Mouse (Mus musculus) limb, embryonic 12.5 days (tissue): ENCODE results near the gene 8030411F24Rik. TPM values are rescaled to one million over a fixed set of nuclear protein-coding genes. Genes with fewer than 3 reads are reported as not detected.

Experiments
- ATAC-seq: fragments of 200-750 bp; cut with Nextera tagmentation; 2 replicates; pipeline ENCODE4 v1.8.0; 2017; ENCODE audit warnings: low read depth, moderate TSS enrichment; ENCODE audit not compliant: insufficient number of reproducible peaks, insufficient read depth, low FRiP score, low TSS enrichment
- H3K27ac ChIP-seq: fragments of 300-500 bp; sonication (generic); 2 replicates; pipeline ENCODE4 v1.5.1; 2016; ENCODE audit warnings: mild to moderate bottlenecking, moderate library complexity
- H3K27me3 ChIP-seq: fragments of 300-500 bp; sonication (generic); 2 replicates; pipeline ENCODE4 v1.6.1; 2016; ENCODE audit warnings: mild to moderate bottlenecking, moderate library complexity
- H3K36me3 ChIP-seq: fragments of 300-500 bp; sonication (generic); 2 replicates; pipeline ENCODE4 v1.6.1; 2016; ENCODE audit warnings: mild to moderate bottlenecking, moderate library complexity
- H3K4me1 ChIP-seq: fragments of 300-500 bp; sonication (generic); replicated peaks from 2 replicates; pipeline ENCODE4 v1.6.1; 2016
- H3K4me2 ChIP-seq: fragments of 300-500 bp; sonication (generic); 2 replicates; pipeline ENCODE4 v1.6.1; 2016; ENCODE audit warnings: mild to moderate bottlenecking, moderate library complexity
- H3K4me3 ChIP-seq: fragments of 300-500 bp; sonication (generic); replicated peaks from 2 replicates; pipeline ENCODE4 v1.5.1; 2016; ENCODE audit warnings: mild to moderate bottlenecking
- H3K9ac ChIP-seq: fragments of 300-500 bp; sonication (generic); replicated peaks from 2 replicates; pipeline ENCODE4 v1.6.1; 2016; ENCODE audit warnings: mild to moderate bottlenecking, moderate library complexity
- H3K9me3 ChIP-seq: fragments of 300-500 bp; sonication (generic); 2 replicates; pipeline ENCODE4 v1.6.1; 2016; ENCODE audit warnings: mild to moderate bottlenecking, moderate library complexity
- WGBS: fragments of 180-500 bp; shearing (Covaris S2); methylation state at CpG from one replicate; pipeline ENCODE4 v1.1.7; 2016; 5-methylcytosine and 5-hydroxymethylcytosine counted together
- polyA plus RNA-seq: library from polyadenylated mRNA; unstranded; fragments of >200 nt; fragmentation: Nextera tagmentation; extraction: Ambion mirVana; gene quantifications from 2 replicates; pipeline ENCODE4 v1.2.1, GENCODE M21; 2016

8030411F24Rik gene
- polyA plus RNA-seq, 1 experiment from 2014 or later, result not detected

DNA sequence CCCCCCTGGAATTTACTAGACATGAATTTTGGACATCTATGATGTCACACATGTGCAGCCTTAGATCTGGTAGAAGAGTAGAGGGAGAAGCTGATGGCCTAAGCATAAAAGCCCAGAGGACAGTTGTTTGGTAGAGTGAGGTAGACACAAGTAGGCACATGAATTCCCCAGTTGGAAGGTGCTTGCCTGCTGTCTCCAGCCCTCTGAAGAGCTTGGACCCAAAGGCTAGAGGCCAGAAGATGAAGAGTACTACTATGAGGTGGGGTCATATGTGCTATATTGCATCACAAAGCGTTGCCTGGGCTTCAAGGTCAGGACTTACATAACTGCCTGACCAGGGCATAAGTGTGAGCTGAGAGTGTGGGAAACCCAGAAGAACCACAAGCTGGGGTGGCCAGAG is 16.7 kb downstream of the 8030411F24Rik start, which contains the start of gene Cst8:
Cst8 (plus strand) TSS at position 301 of the 400 bp plus-strand sequence.
- no peaks in the 10 kb centered on the region for H3K27me3 ChIP-seq
- no peaks in the 10 kb centered on the region for H3K4me1 ChIP-seq
- ATAC-seq, result no peak
- no peaks in the 10 kb centered on the region for H3K9me3 ChIP-seq
- no peak within 1 kb of the TSS for H3K4me2 ChIP-seq
- H3K4me3 ChIP-seq, result no peak within 1 kb of the TSS
- 88% methylated on average over 1 of the region's 1 CpGs for WGBS
- H3K27ac ChIP-seq, result no peak within 1 kb of the TSS
- no peaks in the 10 kb centered on the region for H3K36me3 ChIP-seq
- no peak within 1 kb of the TSS for H3K9ac ChIP-seq

DNA sequence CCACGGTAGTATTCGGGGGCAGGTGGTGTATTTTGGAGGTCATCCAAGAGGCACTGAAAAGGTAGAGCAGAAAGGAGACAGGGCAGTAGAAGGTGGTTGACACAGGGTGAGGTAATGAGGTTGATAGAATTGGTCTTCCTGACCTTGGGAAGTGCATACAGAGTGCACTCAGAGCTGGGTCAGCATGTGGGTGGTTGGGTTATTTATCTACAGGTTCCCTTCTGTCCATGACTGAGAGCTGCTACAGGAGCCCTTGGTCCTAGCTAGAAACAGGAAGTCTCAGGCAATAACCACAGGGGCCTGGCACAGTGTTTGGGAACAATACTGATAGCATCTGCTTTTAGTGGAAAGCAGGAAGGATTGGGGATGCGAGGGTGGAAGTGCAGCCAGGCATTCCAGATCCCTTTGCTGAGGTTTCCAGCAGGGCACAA is 19.7 kb downstream of the 8030411F24Rik start:
- ATAC-seq, result no peak
- no peak overlapping the region for H3K27ac ChIP-seq

DNA sequence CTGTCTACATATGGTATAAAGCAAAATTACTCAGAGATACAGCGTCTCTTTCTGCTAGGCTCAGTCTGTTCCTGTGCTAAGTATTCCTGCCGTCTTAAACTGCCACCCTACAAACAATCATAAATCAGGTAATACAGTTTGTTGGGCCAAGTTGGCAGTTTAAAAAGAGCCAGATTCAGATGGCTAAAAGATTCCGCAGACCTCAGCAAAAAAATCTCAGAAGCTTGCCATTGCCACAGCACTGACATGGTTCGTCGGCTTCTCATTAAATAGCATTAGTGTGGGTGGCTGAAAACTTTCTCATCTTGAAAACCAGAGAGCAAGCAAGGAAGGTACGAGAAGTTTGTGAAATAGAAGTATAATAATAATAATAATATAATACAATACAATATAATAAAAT is 24.9 kb downstream of the 8030411F24Rik start:
- Histone ChIP-seq H3K27ac (no peak overlapping the region), H3K9ac (no peak overlapping the region), H3K4me3 (no peak overlapping the region), H3K4me1 (no peaks in the 10 kb centered on the region), H3K4me2 (no peak overlapping the region), H3K36me3 (no peaks in the 10 kb centered on the region), H3K9me3 (no peaks in the 10 kb centered on the region), H3K27me3 (no peaks in the 10 kb centered on the region)
- 65% methylated on average over 6 of the region's 6 CpGs for WGBS
- no peak for ATAC-seq

More for the DNA sequence above, 19.7 kb downstream of the 8030411F24Rik start:
- H3K4me1 ChIP-seq, result no peaks in the 10 kb centered on the region
- H3K9me3 ChIP-seq, result no peaks in the 10 kb centered on the region
- no peak overlapping the region for H3K9ac ChIP-seq
- no peaks in the 10 kb centered on the region for H3K27me3 ChIP-seq
- H3K4me2 ChIP-seq, result no peak overlapping the region
- H3K4me3 ChIP-seq, result no peak overlapping the region
- 60% methylated on average over 3 of the region's 3 CpGs for WGBS
- H3K36me3 ChIP-seq, result no peaks in the 10 kb centered on the region

DNA sequence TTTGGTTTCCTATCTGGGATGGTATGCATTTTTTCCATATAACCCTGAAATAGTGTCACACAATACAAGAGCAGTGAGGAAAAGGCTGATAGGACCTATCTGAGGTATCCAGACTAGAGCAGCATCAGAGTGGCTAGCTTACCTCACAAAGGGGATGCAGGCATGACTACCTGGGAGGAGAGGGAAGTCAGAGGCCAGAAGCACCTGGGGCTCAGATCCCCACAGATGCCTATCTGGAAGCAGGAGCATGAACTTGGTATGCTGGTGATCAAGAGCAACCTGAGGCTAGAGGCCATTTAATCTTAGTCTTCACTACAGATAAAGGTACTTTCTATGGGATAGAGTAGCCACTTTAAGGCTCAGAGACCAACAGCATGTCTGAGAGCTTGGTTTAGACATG is 38.1 kb downstream of the 8030411F24Rik start, which contains the start of gene Cst13:
Cst13 (plus strand) TSS at position 173 of the 400 bp plus-strand sequence.
- H3K36me3 ChIP-seq, result no peaks in the 10 kb centered on the region
- no peaks in the 10 kb centered on the region for H3K4me1 ChIP-seq
- H3K9me3 ChIP-seq, result no peaks in the 10 kb centered on the region
- H3K4me3 ChIP-seq, result no peak within 1 kb of the TSS
- H3K4me2 ChIP-seq, result no peak within 1 kb of the TSS
- no peak within 1 kb of the TSS for H3K27ac ChIP-seq
- H3K27me3 ChIP-seq, result no peaks in the 10 kb centered on the region
- no peak within 1 kb of the TSS for H3K9ac ChIP-seq
- no peak for ATAC-seq

DNA sequence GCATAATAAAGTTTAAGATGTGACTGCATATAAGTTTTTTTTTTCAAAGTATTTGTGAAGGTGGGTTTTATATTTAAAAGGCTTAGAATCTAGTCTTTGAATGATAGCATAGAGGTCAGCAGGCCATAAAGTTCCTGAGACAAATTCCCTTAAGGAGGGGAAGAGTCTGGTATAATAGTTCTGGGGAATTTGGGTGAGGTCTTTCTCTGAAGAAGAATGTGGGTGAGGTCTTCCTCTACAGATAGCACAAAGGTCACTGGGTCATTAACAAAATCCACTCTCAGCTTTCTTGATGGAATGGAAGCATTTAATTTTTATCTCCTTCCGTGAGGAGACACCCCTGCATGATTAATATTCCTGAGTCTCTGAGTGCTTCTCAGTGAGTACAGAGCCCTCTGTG is 44.2 kb downstream of the 8030411F24Rik start:
- no peak overlapping the region for H3K27ac ChIP-seq
- no peak overlapping the region for H3K9ac ChIP-seq
- 59% methylated on average over 1 of the region's 1 CpGs for WGBS
- H3K27me3 ChIP-seq, result no peaks in the 10 kb centered on the region
- H3K36me3 ChIP-seq, result no peaks in the 10 kb centered on the region
- no peaks in the 10 kb centered on the region for H3K9me3 ChIP-seq
- no peaks in the 10 kb centered on the region for H3K4me1 ChIP-seq
- H3K4me2 ChIP-seq, result no peak overlapping the region
- no peak overlapping the region for H3K4me3 ChIP-seq
- no peak for ATAC-seq

DNA sequence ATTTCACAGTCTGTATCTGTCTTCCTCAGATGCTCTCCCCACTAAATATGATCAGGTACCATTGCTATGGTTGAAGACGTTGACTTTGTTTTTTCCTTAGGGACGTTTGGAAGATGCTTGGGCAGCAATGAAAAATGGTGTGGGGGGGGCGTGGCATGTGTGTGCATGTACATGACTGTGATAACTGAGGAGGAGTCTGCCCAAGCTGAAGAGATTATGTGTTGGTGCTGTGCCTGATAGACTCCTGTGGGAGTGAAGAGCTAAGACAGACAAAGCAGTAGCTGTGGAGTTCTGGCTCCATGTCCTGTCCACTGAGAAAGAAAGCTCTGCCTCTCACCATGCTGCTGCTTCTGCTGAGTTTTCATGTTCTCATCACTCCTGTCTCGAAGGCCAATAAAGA is 53.1 kb downstream of the 8030411F24Rik start, which contains the start of gene Cst9:
Cst9 (plus strand) TSS at position 236 of the 400 bp plus-strand sequence.
- Histone ChIP-seq H3K36me3 (no peaks in the 10 kb centered on the region), H3K9ac (no peak within 1 kb of the TSS), H3K9me3 (no peaks in the 10 kb centered on the region), H3K4me2 (no peak within 1 kb of the TSS), H3K4me3 (no peak within 1 kb of the TSS), H3K4me1 (no peaks in the 10 kb centered on the region), H3K27me3 (no peaks in the 10 kb centered on the region), H3K27ac (no peak within 1 kb of the TSS)
- WGBS, result 70% methylated on average over 4 of the region's 4 CpGs
- ATAC-seq, result no peak

Other genes with a start within 250 kb of the 8030411F24Rik start
- gene Nxt1, start 109.4 kb upstream of the 8030411F24Rik start, polyA plus RNA-seq, result 111 and 117 TPM in 2 replicates
- 25.5 and 26.8 TPM in 2 replicates for gene Gzf1, start 101.0 kb upstream of the 8030411F24Rik start, polyA plus RNA-seq
- gene Napb, start 49.5 kb upstream of the 8030411F24Rik start, polyA plus RNA-seq, result 4.7 TPM in 2 replicates
- not detected in 2 replicates for gene Cstl1, start 31.7 kb upstream of the 8030411F24Rik start, polyA plus RNA-seq
- gene Cst11, start 10.5 kb upstream of the 8030411F24Rik start, polyA plus RNA-seq, result not detected in 2 replicates
- not detected in 2 replicates for gene Cst12, start 7.4 kb downstream of the 8030411F24Rik start, polyA plus RNA-seq
- gene Cst8, start 16.8 kb downstream of the 8030411F24Rik start, polyA plus RNA-seq, result not detected in 2 replicates
- not detected in 2 replicates for gene Cst13, start 38.1 kb downstream of the 8030411F24Rik start, polyA plus RNA-seq
- gene Cst9, start 53.1 kb downstream of the 8030411F24Rik start, polyA plus RNA-seq, result not detected in 2 replicates
- not detected in 2 replicates for gene 9230104L09Rik, start 83.0 kb downstream of the 8030411F24Rik start, polyA plus RNA-seq
- gene Cst3, start 93.7 kb downstream of the 8030411F24Rik start, polyA plus RNA-seq, result 287 and 288 TPM in 2 replicates
- not detected in 2 replicates for gene Gm1330, start 221.2 kb downstream of the 8030411F24Rik start, polyA plus RNA-seq
- gene Gm10750, start 235.2 kb downstream of the 8030411F24Rik start, polyA plus RNA-seq, result not detected in 2 replicates